Mouse (Mus musculus) Patski (cell line): Measurements from ENCODE around the gene Rbpj. TPM values are rescaled to one million over a fixed set of nuclear protein-coding genes. Genes with fewer than 3 reads are reported as not detected.

Experiments used
- ATAC-seq: fragments of 100-300 bp; one replicate; pipeline ENCODE4 v1.8.0; 2021
- CTCF ChIA-PET: fragments of 350-600 bp; sonication (Branson Sonifier 250); formaldehyde crosslinking; loops from one replicate; lab custom pipeline; 2022; ENCODE audit warnings: inconsistent platforms; lab: Charles Lee
- POLR2A ChIA-PET: fragments of 350-600 bp; sonication (Branson Sonifier 250); formaldehyde crosslinking; loops from one replicate; lab custom pipeline; 2022; ENCODE audit warnings: antibody characterized with exemption, inconsistent platforms; lab: Charles Lee
- DNase-seq: peaks from one replicate; pipeline ENCODE4 v3.0.0-alpha.2; 2011; ENCODE audit warnings: low read depth, low spot score
- H3K27me3 ChIP-seq: fragments of 371-371 bp; one replicate; pipeline ENCODE4 v1.5.1; 2021
- CTCF ChIP-seq: fragments of 100-300 bp; IDR thresholded peaks from one replicate; pipeline ENCODE4 v1.5.1; 2021
- in situ Hi-C: fragments of 300-500 bp; cut with MboI; formaldehyde crosslinking; loops from 3 replicates; pipeline ENCODE4 v1.11.1; 2018; ENCODE audit warnings: low pct_unique_long_range_greater_than_20kb, mixed read lengths
- polyA plus RNA-seq: library from polyadenylated mRNA; unstranded; gene quantifications from one replicate; pipeline ENCODE4 v1.2.3, GENCODE M21; 2021

Rbpj gene
- polyA plus RNA-seq, 1 experiment from 2014 or later, result 64.2 TPM

GRCm38 (mm10) chr5:53554180-53554579 lies 88.2 kb downstream of the Rbpj start:
- no peak for TF ChIP-seq CTCF
- CTCF ChIA-PET, result no interaction called here
- DNase-seq (no peak), ATAC-seq (no peak)
- no peaks in the 10 kb centered on the region for H3K27me3 ChIP-seq
- POLR2A ChIA-PET, result no interaction called here
- in situ Hi-C loops, result no loop called here

DNA sequence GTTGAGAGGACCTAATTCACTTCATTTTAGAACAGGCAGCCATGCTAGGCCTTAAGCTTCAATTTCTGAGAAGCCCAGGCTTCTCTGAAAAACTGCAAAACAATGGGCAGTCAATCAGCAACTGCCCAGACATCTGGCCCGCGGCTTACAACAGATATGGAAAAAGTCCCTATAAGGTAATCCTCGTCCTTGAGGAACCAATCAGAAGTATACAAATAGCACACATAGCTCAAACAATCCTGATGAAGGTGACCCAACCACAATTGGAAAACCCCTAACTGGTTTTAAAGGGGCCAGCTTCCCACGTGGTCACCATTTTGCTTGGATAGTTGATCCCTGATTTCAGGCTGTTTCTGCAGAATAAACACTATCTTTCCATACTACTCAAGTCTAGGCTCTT lies 89.0 kb downstream of the Rbpj start:
- no peak for TF ChIP-seq CTCF
- CTCF ChIA-PET, result interaction anchor here (0.8 kb wide), 1 partner anchor 8 kb away, joined by 3 read pairs; no protein-coding TSS in a partner anchor
- POLR2A ChIA-PET, result no interaction called here
- ATAC-seq (no peak), DNase-seq (no peak)
- no peaks in the 10 kb centered on the region for H3K27me3 ChIP-seq
- in situ Hi-C loops, result no loop called here

DNA sequence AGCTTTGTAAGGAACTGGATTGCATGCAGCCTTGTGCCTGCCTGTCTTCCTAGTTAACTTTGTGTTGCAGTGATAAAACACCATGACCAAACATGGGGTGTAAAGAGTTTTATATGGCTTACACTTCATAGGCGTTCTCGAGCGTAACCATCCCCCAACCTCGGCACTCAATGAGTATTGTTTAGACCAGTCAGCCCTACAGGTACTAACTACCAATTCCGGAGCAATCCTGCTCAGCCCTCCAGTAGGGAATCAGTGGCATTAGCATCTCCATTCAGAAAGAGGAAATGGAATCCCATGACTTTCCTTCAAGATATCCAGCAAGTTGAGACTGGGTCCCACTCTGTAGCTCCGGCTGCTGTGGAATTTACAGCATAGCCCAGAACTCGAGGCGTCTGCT lies 89.5 kb downstream of the Rbpj start:
- ChIA-PET CTCF (interaction anchor here (0.8 kb wide), 1 partner anchor 8 kb away, joined by 3 read pairs; no protein-coding TSS in a partner anchor), POLR2A (no interaction called here)
- TF ChIP-seq CTCF, result no peak
- ATAC-seq (no peak), DNase-seq (no peak)
- in situ Hi-C loops, result no loop called here
- H3K27me3 ChIP-seq, result no peaks in the 10 kb centered on the region

GRCm38 (mm10) chr5:53555929-53556328 lies 90.0 kb downstream of the Rbpj start:
- no peak for TF ChIP-seq CTCF
- in situ Hi-C loops, result no loop called here
- DNase-seq (no peak), ATAC-seq (no peak)
- no peaks in the 10 kb centered on the region for H3K27me3 ChIP-seq
- POLR2A ChIA-PET, result no interaction called here
- CTCF ChIA-PET, result no interaction called here

- no peaks in the 10 kb centered on the region for H3K27me3 ChIP-seq
- POLR2A ChIA-PET, result interaction anchor here (1.6 kb wide), 1 partner anchor 11 kb away, joined by 4 read pairs; no protein-coding TSS in a partner anchor
- CTCF ChIA-PET, result no interaction called here
- ATAC-seq (no peak), DNase-seq (no peak)
- in situ Hi-C loops, result no loop called here
- no peak for TF ChIP-seq CTCF
Observed at GRCm38 (mm10) chr5:53557544-53558260, 91.8 kb downstream of the Rbpj start.

DNA sequence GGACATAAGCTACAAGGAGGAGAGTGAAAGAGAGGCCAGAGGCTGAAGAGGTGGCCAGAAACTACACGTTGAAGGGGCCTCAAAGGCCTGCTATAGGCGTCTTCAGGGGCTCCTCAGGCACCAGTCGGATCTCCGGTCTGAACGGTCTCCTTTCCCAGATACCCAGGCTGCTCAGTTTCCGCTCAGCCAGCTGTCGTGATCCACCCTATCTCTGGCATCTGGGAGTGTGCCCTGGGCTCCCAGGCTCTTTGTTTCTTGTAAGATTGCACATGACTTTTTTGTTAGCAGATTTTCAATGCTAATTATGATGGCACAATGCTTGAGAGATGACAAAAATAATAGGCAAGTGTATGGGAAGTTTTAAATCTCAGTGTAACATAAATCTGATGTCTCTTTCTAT lies 95.2 kb downstream of the Rbpj start:
- ATAC-seq, result no peak
- in situ Hi-C loops, result no loop called here

GRCm38 (mm10) chr5:53564309-53564708 lies 98.4 kb downstream of the Rbpj start:
- TF ChIP-seq CTCF, result no peak
- DNase-seq (no peak), ATAC-seq (peak; percentile 71)
- CTCF ChIA-PET, result interaction anchor here (0.7 to 4.8 kb wide), 10 partner anchors 15 to 99 kb away, joined by 3 to 22 read pairs (median 4); partner anchors contain the start of gene Rbpj
- POLR2A ChIA-PET, result interaction anchor here (0.6 to 1.1 kb wide), 2 partner anchors 42 to 245 kb away, joined by 4 to 5 read pairs; partner anchors contain the start of gene Tbc1d19
- H3K27me3 ChIP-seq, result no peaks in the 10 kb centered on the region
- in situ Hi-C loops, result no loop called here

More for the DNA sequence above, 95.2 kb downstream of the Rbpj start:
- ChIA-PET CTCF (interaction anchor here (4.8 kb wide), 1 partner anchor 18 kb away, joined by 22 read pairs; no protein-coding TSS in a partner anchor), POLR2A (interaction anchor here (0.7 kb wide), 1 partner anchor 265 kb away, joined by 3 read pairs; no protein-coding TSS in a partner anchor)
- DNase-seq, result no peak
- H3K27me3 ChIP-seq, result no peaks in the 10 kb centered on the region
- no peak for TF ChIP-seq CTCF

- no peak for DNase-seq
- H3K27me3 ChIP-seq, result no peaks in the 10 kb centered on the region
- ChIA-PET POLR2A (interaction anchor here (0.6 to 1.1 kb wide), 4 partner anchors 24 to 54 kb away, joined by 3 to 4 read pairs (median 3); no protein-coding TSS in a partner anchor), CTCF (interaction anchor here (0.7 to 4.8 kb wide), 7 partner anchors 15 to 164 kb away, joined by 3 to 22 read pairs (median 3); no protein-coding TSS in a partner anchor)
- ATAC-seq, result no peak
- in situ Hi-C loops, result no loop called here
- TF ChIP-seq CTCF, result no peak
Observed at GRCm38 (mm10) chr5:53565213-53565794, 99.4 kb downstream of the Rbpj start.

- ChIA-PET CTCF (interaction anchor here (0.9 to 1.6 kb wide), 2 partner anchors 9 to 14 kb away, joined by 3 to 4 read pairs; no protein-coding TSS in a partner anchor), POLR2A (interaction anchor here (0.7 kb wide), 1 partner anchor 28 kb away, joined by 3 read pairs; no protein-coding TSS in a partner anchor)
- ATAC-seq, result no peak
- no peak for DNase-seq
- in situ Hi-C loops, result no loop called here
- no peak for TF ChIP-seq CTCF
- H3K27me3 ChIP-seq, result no peaks in the 10 kb centered on the region
Observed at GRCm38 (mm10) chr5:53566485-53567083, 100.6 kb downstream of the Rbpj start.

DNA sequence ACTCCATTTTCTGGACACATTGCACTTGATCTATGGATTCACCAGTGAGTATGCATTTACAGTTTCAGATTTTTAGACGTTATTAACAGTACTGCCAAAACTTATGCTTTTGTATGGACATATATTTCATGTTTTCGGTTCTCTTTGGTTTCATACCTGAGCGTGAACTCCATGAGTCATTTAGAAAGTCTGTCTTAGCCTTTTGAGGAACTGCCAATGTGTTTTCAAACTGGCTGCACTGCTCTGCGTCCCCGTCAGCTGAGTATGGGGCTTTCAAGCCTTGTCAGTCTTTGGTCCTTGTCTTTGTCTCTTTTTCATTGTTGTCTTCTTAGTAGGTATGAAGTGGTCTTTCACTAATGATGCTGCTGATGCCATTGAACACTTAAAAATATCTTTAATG lies 106.5 kb downstream of the Rbpj start:
- in situ Hi-C loops, result no loop called here
- no peaks in the 10 kb centered on the region for H3K27me3 ChIP-seq
- no peak for TF ChIP-seq CTCF
- POLR2A ChIA-PET, result no interaction called here
- no peak for ATAC-seq
- CTCF ChIA-PET, result no interaction called here
- DNase-seq, result no peak
